Mouse (Mus musculus): ENCODE measurements around the gene Meig1. TPM values are rescaled to one million over a fixed set of nuclear protein-coding genes. Genes with fewer than 3 reads are reported as not detected.
"Not testable (repeated sequence)": the region's sequence is repeated elsewhere in the genome, so short reads cannot be mapped to it uniquely, and the experiment has no call there.

Meig1 gene
- polyA plus RNA-seq, 1 experiment from 2014 or later: not detected

DNA sequence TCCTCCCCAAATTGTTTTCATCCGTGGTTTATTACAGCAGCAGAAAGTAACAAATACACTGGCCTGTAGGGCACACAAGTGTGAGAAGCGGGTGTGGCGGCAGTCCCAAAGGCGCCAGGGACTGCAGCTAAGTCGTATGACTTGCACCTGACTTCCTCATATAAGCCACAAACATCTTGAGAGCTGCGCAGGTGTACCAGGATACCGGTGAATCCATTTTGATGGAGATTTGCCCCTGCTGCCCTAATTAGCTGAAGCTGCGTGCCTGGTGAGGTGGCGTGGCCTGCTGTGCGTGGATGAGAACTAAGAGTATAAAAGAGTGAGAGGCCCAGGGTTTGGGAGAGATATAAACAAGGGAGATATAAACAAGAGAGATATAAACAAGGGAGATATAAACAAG lies 25.3 kb downstream of the Meig1 start, which contains the start of gene Olah:
TSS of gene Olah (minus strand) at position 101 of the 400 bp plus-strand sequence.
- H3K9me3 ChIP-seq (replicated peaks; ENCODE audit: control insufficient read depth, low read length); H3K36me3 ChIP-seq (ENCODE audit: control insufficient read depth, insufficient read depth, low read length); H3K4me2 ChIP-seq; H3K27me3 ChIP-seq (ENCODE audit: control insufficient read depth, insufficient read depth, low read length); ATAC-seq (replicated peaks; ENCODE audit: insufficient number of reproducible peaks, low FRiP score, low TSS enrichment); H3K4me3 ChIP-seq (ENCODE audit: low read depth, low read length); H3K4me1 ChIP-seq (ENCODE audit: control insufficient read depth, insufficient read depth, low read length); H3K27ac ChIP-seq (ENCODE audit: low read depth, low read length); H3K9ac ChIP-seq (ENCODE audit: low read depth, low read length): not testable (repeated sequence)
- WGBS (ENCODE audit: insufficient replicate concordance): 71% methylated on average over 10 of the region's 10 CpGs

DNA sequence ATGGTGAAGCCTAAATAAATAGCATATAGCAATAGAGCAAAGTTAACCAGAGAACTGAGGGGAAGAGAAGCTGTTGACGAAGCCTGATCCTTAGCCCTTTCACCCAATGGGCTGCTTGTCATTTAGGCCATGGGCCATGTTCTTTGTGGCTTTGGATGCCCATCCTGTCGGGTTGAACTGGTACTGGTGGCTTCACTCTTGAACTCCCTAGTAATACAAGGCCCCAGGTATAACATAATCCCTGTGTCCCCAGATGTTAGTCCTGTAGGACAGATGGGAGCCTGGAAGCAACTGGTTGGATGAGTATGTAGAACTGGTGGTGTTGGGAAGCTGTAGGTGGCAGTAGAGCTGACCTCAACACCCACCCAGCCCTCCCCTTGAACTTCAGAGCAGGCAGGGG lies 30.5 kb downstream of the Meig1 start:
- H3K9me3 ChIP-seq (replicated peaks; ENCODE audit: control insufficient read depth, low read length): no peaks in the 10 kb centered on the region
- no peak for ATAC-seq (replicated peaks; ENCODE audit: insufficient number of reproducible peaks, low FRiP score, low TSS enrichment)
- H3K27me3 ChIP-seq (ENCODE audit: control insufficient read depth, insufficient read depth, low read length): no peaks in the 10 kb centered on the region
- H3K27ac ChIP-seq (ENCODE audit: low read depth, low read length): no peak overlapping the region
- no peak overlapping the region for H3K4me3 ChIP-seq (ENCODE audit: low read depth, low read length)
- H3K36me3 ChIP-seq (ENCODE audit: control insufficient read depth, insufficient read depth, low read length): no peaks in the 10 kb centered on the region
- no peak overlapping the region for H3K9ac ChIP-seq (ENCODE audit: low read depth, low read length)
- no peak overlapping the region for H3K4me2 ChIP-seq
- H3K4me1 ChIP-seq (ENCODE audit: control insufficient read depth, insufficient read depth, low read length): no peaks in the 10 kb centered on the region
- 75% methylated on average over 2 of the region's 2 CpGs for WGBS (ENCODE audit: insufficient replicate concordance)

DNA sequence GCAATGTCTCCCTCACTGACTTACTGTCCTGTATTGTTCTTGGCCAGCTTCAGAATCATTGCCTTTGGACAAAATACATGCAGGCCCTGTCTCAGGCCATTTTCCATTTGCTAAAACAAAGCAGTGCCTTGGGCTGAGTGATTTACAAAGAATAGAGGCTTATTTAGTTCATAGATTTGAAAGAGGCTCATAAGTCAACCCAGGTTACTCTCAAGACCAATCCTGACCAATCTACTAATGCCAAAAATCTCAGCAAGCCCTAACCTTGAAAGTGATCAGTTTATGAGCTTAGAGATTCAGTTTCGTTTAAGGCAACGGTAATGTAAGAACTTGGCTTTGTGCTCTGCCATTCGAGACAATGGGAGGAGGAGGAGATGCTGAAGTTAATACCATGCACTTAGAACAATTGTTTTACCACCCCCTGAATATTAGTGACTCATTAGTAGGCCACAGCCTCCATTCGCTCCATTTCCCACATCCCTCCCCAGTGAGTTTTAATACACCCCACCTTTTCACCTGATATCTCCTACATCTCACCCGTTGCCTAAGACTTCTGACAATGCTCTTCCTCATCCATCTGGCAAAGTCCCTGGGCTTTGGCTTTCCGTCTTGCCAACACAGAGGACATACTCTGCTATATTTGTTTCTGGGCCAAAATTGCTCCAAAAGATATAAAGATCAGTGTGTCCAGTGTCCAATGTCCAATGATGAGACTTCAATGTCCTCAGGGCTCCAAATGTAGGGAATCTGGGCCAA lies 35.2 kb downstream of the Meig1 start:
- no peak for ATAC-seq (replicated peaks; ENCODE audit: insufficient number of reproducible peaks, low FRiP score, low TSS enrichment)
- H3K4me1 ChIP-seq (ENCODE audit: control insufficient read depth, insufficient read depth, low read length): no peaks in the 10 kb centered on the region
- no peak overlapping the region for H3K4me2 ChIP-seq
- no peak overlapping the region for H3K9ac ChIP-seq (ENCODE audit: low read depth, low read length)
- H3K9me3 ChIP-seq (replicated peaks; ENCODE audit: control insufficient read depth, low read length): no peaks in the 10 kb centered on the region
- no peak overlapping the region for H3K27ac ChIP-seq (ENCODE audit: low read depth, low read length)
- WGBS (ENCODE audit: insufficient replicate concordance): 79% methylated on average over 6 of the region's 6 CpGs
- H3K27me3 ChIP-seq (ENCODE audit: control insufficient read depth, insufficient read depth, low read length): no peaks in the 10 kb centered on the region
- no peaks in the 10 kb centered on the region for H3K36me3 ChIP-seq (ENCODE audit: control insufficient read depth, insufficient read depth, low read length)
- no peak overlapping the region for H3K4me3 ChIP-seq (ENCODE audit: low read depth, low read length)

DNA sequence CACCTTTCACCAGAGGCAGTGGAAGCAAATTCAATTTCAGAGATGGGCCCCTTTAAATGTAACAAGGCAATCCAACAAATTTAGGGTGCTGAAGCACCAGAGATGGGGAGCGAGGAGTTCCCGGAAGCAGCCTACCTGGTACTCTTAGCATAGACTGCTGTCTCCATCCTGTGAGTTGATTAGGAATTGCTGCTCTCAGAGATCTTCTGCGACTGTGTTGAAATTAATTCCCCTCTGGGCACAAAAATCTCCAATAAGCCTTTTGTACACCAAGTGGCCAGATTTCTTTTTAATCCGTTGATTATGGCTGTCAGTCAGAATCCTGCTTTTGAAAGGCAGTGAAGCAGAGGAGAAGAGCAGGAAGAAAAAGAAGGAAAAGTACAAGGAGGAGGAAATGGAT lies 57.3 kb downstream of the Meig1 start:
- no peaks in the 10 kb centered on the region for H3K27me3 ChIP-seq (ENCODE audit: control insufficient read depth, insufficient read depth, low read length)
- H3K4me1 ChIP-seq (ENCODE audit: control insufficient read depth, insufficient read depth, low read length): no peaks in the 10 kb centered on the region
- H3K4me3 ChIP-seq (ENCODE audit: low read depth, low read length): no peak overlapping the region
- no peak for ATAC-seq (replicated peaks; ENCODE audit: insufficient number of reproducible peaks, low FRiP score, low TSS enrichment)
- no peak overlapping the region for H3K9ac ChIP-seq (ENCODE audit: low read depth, low read length)
- H3K9me3 ChIP-seq (replicated peaks; ENCODE audit: control insufficient read depth, low read length): no peaks in the 10 kb centered on the region
- no peaks in the 10 kb centered on the region for H3K36me3 ChIP-seq (ENCODE audit: control insufficient read depth, insufficient read depth, low read length)
- no peak overlapping the region for H3K4me2 ChIP-seq
- 71% methylated on average over 4 of the region's 4 CpGs for WGBS (ENCODE audit: insufficient replicate concordance)
- H3K27ac ChIP-seq (ENCODE audit: low read depth, low read length): no peak overlapping the region

DNA sequence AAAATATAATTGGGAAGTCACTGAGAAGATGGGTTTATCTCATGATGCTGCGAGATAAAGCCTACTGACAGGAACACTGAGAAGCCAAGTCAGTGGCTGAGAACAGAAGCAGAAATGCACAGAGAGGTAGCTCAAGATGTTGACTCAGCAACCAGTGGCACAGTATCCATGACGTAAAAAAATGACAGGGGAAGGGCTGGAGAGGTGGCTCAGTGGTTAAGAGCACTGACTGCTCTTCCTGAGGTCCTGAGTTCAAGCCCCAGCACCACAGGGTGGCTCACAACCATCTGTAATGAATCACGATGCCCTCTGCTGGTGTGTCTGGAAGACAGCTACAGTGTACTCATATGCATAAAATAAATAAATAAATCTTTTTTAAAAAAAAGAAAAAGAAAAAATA lies 61.4 kb downstream of the Meig1 start:
- Histone ChIP-seq H3K9ac (ENCODE audit: low read depth, low read length) (no peak overlapping the region), H3K4me1 (ENCODE audit: control insufficient read depth, insufficient read depth, low read length) (no peaks in the 10 kb centered on the region), H3K4me2 (no peak overlapping the region), H3K9me3 (replicated peaks; ENCODE audit: control insufficient read depth, low read length) (no peaks in the 10 kb centered on the region), H3K4me3 (ENCODE audit: low read depth, low read length) (no peak overlapping the region), H3K27me3 (ENCODE audit: control insufficient read depth, insufficient read depth, low read length) (no peaks in the 10 kb centered on the region), H3K36me3 (ENCODE audit: control insufficient read depth, insufficient read depth, low read length) (no peaks in the 10 kb centered on the region), H3K27ac (ENCODE audit: low read depth, low read length) (no peak overlapping the region)
- no peak for ATAC-seq (replicated peaks; ENCODE audit: insufficient number of reproducible peaks, low FRiP score, low TSS enrichment)
- WGBS (ENCODE audit: insufficient replicate concordance): 74% methylated on average over 3 of the region's 3 CpGs

Other genes starting within 250 kb of the Meig1 start
- 38.2 and 40.2 TPM in 2 replicates for gene Nmt2, start 138.4 kb downstream of the Meig1 start, polyA plus RNA-seq (2014; fragmentation: Nextera tagmentation; extraction: Ambion mirVana)
- gene Rpp38, start 90.0 kb downstream of the Meig1 start, polyA plus RNA-seq (2014; fragmentation: Nextera tagmentation; extraction: Ambion mirVana): 14.4 and 16.2 TPM in 2 replicates
- gene Acbd7, start 86.5 kb downstream of the Meig1 start, polyA plus RNA-seq (2014; fragmentation: Nextera tagmentation; extraction: Ambion mirVana): 0.33 TPM in 1 of 2 replicates, not detected in the other
- gene Olah, start 25.4 kb downstream of the Meig1 start, polyA plus RNA-seq (2014; fragmentation: Nextera tagmentation; extraction: Ambion mirVana): not detected in 2 replicates
- 5.2 and 5.5 TPM in 2 replicates for gene Dclre1c, start 1.5 kb upstream of the Meig1 start, polyA plus RNA-seq (2014; fragmentation: Nextera tagmentation; extraction: Ambion mirVana)
- gene Suv39h2, start 52.4 kb upstream of the Meig1 start, polyA plus RNA-seq (2014; fragmentation: Nextera tagmentation; extraction: Ambion mirVana): 12.1 and 13.9 TPM in 2 replicates
- gene Gm45902, start 90.1 kb upstream of the Meig1 start, polyA plus RNA-seq (2014; fragmentation: Nextera tagmentation; extraction: Ambion mirVana): 4.4 and 5.5 TPM in 2 replicates
- gene Hspa14, start 90.2 kb upstream of the Meig1 start, polyA plus RNA-seq (2014; fragmentation: Nextera tagmentation; extraction: Ambion mirVana): 87.9 and 94.9 TPM in 2 replicates
- gene Cdnf, start 90.4 kb upstream of the Meig1 start, polyA plus RNA-seq (2014; fragmentation: Nextera tagmentation; extraction: Ambion mirVana): 0.34 and 0.80 TPM in 2 replicates
- 34.6 and 38.2 TPM in 2 replicates for gene Fam107b, start 147.8 kb upstream of the Meig1 start, polyA plus RNA-seq (2014; fragmentation: Nextera tagmentation; extraction: Ambion mirVana)